Mouse (Mus musculus): Measurements from ENCODE around the gene Dll3. TPM values are rescaled to one million over a fixed set of nuclear protein-coding genes. Genes with fewer than 3 reads are reported as not detected.

Gene Dll3
- 0.43 and 0.66 TPM in 2 replicates for polyA plus RNA-seq (2014; fragmentation: Nextera tagmentation; extraction: Ambion mirVana)

- peaks cover 21% of the 10 kb centered on the region for H3K36me3 ChIP-seq (ENCODE audit: insufficient read depth)
- no peaks in the 10 kb centered on the region for H3K9me3 ChIP-seq (ENCODE audit: low read depth, low read length)
- no peak within 1 kb of the TSS for H3K27ac ChIP-seq (ENCODE audit: low read depth)
- H3K27me3 ChIP-seq (ENCODE audit: insufficient read depth, low read length) = peaks cover 48% of the 10 kb centered on the region
- TF ChIP-seq CTCF (IDR thresholded peaks at IDR 0.05; ENCODE audit: low read depth) = peak; percentile 77
- DNase-seq = peak; percentile 76
- WGBS = 1% methylated on average over 30 of the region's 30 CpGs
- H3K4me2 ChIP-seq = peak within 1 kb of the TSS; percentile 57
- peak; percentile 50 for ATAC-seq (ENCODE audit: insufficient read depth)
- peak within 1 kb of the TSS; percentile 21 for H3K4me3 ChIP-seq (ENCODE audit: low read depth, low read length)
- no peaks in the 10 kb centered on the region for H3K4me1 ChIP-seq (ENCODE audit: insufficient read depth)
- no peak within 1 kb of the TSS; the same call in none of the 2 replicates for H3K9ac ChIP-seq
Measured at GRCm38 (mm10) chr7:28301616-28302433, at the start of gene Dll3. Gene Dll3, minus strand, starts transcription at chr7:28302238.

GRCm38 (mm10) chr7:28351676-28352191, 49.7 kb upstream of the Dll3 start:
- Histone ChIP-seq H3K4me1 (ENCODE audit: insufficient read depth) (peaks cover 6% of the 10 kb centered on the region), H3K9me3 (ENCODE audit: low read depth, low read length) (no peaks in the 10 kb centered on the region), H3K4me2 (peak overlapping the region; percentile 94), H3K9ac (peak overlapping the region; percentile 99), H3K36me3 (ENCODE audit: insufficient read depth) (peaks cover 37% of the 10 kb centered on the region), H3K4me3 (ENCODE audit: low read depth, low read length) (peak overlapping the region; percentile 89), H3K27ac (ENCODE audit: low read depth) (peak overlapping the region; percentile 80), H3K27me3 (ENCODE audit: insufficient read depth, low read length) (no peaks in the 10 kb centered on the region)
- DNase-seq (no peak), ATAC-seq (ENCODE audit: insufficient read depth) (no peak)
- TF ChIP-seq CTCF (IDR thresholded peaks at IDR 0.05; ENCODE audit: low read depth) = no peak
- 26% methylated on average over 4 of the region's 4 CpGs for WGBS

GRCm38 (mm10) chr7:28350155-28350883, 48.3 kb upstream of the Dll3 start, which contains the start of gene Rps16:
Gene Rps16, plus strand, starts transcription at chr7:28350652.
- peak within 1 kb of the TSS; percentile 94 for H3K4me2 ChIP-seq
- under 1% methylated on average over 50 of the region's 50 CpGs for WGBS
- H3K4me3 ChIP-seq (ENCODE audit: low read depth, low read length) = peak within 1 kb of the TSS; percentile 89
- H3K27ac ChIP-seq (ENCODE audit: low read depth) = peak within 1 kb of the TSS; percentile 80
- TF ChIP-seq CTCF (IDR thresholded peaks at IDR 0.05; ENCODE audit: low read depth) = no peak
- no peaks in the 10 kb centered on the region for H3K27me3 ChIP-seq (ENCODE audit: insufficient read depth, low read length)
- peak within 1 kb of the TSS; percentile 99 for H3K9ac ChIP-seq
- peaks cover 37% of the 10 kb centered on the region for H3K36me3 ChIP-seq (ENCODE audit: insufficient read depth)
- DNase-seq = peak; percentile 99
- H3K9me3 ChIP-seq (ENCODE audit: low read depth, low read length) = no peaks in the 10 kb centered on the region
- H3K4me1 ChIP-seq (ENCODE audit: insufficient read depth) = peaks cover 6% of the 10 kb centered on the region
- peak; percentile 93 for ATAC-seq (ENCODE audit: insufficient read depth)

GRCm38 (mm10) chr7:28348601-28349000, 46.6 kb upstream of the Dll3 start:
- WGBS = 79% methylated on average over 7 of the region's 7 CpGs
- no peak for ATAC-seq (ENCODE audit: insufficient read depth)

GRCm38 (mm10) chr7:28347746-28348145, 45.7 kb upstream of the Dll3 start:
- TF ChIP-seq CTCF (IDR thresholded peaks at IDR 0.05; ENCODE audit: low read depth) = no peak
- Histone ChIP-seq H3K4me1 (ENCODE audit: insufficient read depth) (peaks cover 6% of the 10 kb centered on the region), H3K4me3 (ENCODE audit: low read depth, low read length) (no peak overlapping the region), H3K9me3 (ENCODE audit: low read depth, low read length) (no peaks in the 10 kb centered on the region), H3K4me2 (no peak overlapping the region), H3K36me3 (ENCODE audit: insufficient read depth) (peaks cover 13% of the 10 kb centered on the region), H3K27ac (ENCODE audit: low read depth) (no peak overlapping the region), H3K27me3 (ENCODE audit: insufficient read depth, low read length) (no peaks in the 10 kb centered on the region), H3K9ac (no peak overlapping the region)
- WGBS = 53% methylated on average over 3 of the region's 3 CpGs
- DNase-seq (peak; percentile 69), ATAC-seq (ENCODE audit: insufficient read depth) (no peak)

More at GRCm38 (mm10) chr7:28348601-28349000, 46.6 kb upstream of the Dll3 start:
- DNase-seq = peak; percentile 63
- Histone ChIP-seq H3K9ac (no peak overlapping the region), H3K36me3 (ENCODE audit: insufficient read depth) (peaks cover 22% of the 10 kb centered on the region), H3K27ac (ENCODE audit: low read depth) (no peak overlapping the region), H3K4me1 (ENCODE audit: insufficient read depth) (peaks cover 6% of the 10 kb centered on the region), H3K4me2 (no peak overlapping the region), H3K27me3 (ENCODE audit: insufficient read depth, low read length) (no peaks in the 10 kb centered on the region), H3K9me3 (ENCODE audit: low read depth, low read length) (no peaks in the 10 kb centered on the region), H3K4me3 (ENCODE audit: low read depth, low read length) (no peak overlapping the region)
- TF ChIP-seq CTCF (IDR thresholded peaks at IDR 0.05; ENCODE audit: low read depth) = peak; percentile 28

GRCm38 (mm10) chr7:28344637-28345036, 42.6 kb upstream of the Dll3 start:
- TF ChIP-seq CTCF (IDR thresholded peaks at IDR 0.05; ENCODE audit: low read depth) = peak; percentile 89
- no peaks in the 10 kb centered on the region for H3K36me3 ChIP-seq (ENCODE audit: insufficient read depth)
- no peak overlapping the region for H3K4me3 ChIP-seq (ENCODE audit: low read depth, low read length)
- H3K9me3 ChIP-seq (ENCODE audit: low read depth, low read length) = no peaks in the 10 kb centered on the region
- no peaks in the 10 kb centered on the region for H3K4me1 ChIP-seq (ENCODE audit: insufficient read depth)
- H3K4me2 ChIP-seq = no peak overlapping the region
- WGBS = 1% methylated on average over 4 of the region's 4 CpGs
- DNase-seq (peak; percentile 90), ATAC-seq (ENCODE audit: insufficient read depth) (peak; percentile 18; the same call in 1 of the 2 replicates)
- no peak overlapping the region for H3K27ac ChIP-seq (ENCODE audit: low read depth)
- no peak overlapping the region for H3K9ac ChIP-seq
- H3K27me3 ChIP-seq (ENCODE audit: insufficient read depth, low read length) = no peaks in the 10 kb centered on the region

All from lung, embryonic 14.5 days (tissue).